Mouse (Mus musculus) frontal cortex, postnatal 25 days (tissue): ENCODE data around the gene Ssbp3.

Source experiments
- DNase-seq, 2 experiments: peaks; one replicate each; pipeline ENCODE4 v3.0.0; 2022; ENCODE audit warnings: low spot score in 2 of 2

Gene Ssbp3

GRCm38 (mm10) chr4:106985899-106986832, 75.7 kb downstream of the Ssbp3 start:
- DNase-seq, result no peak

GRCm38 (mm10) chr4:106987725-106988364, 77.3 kb downstream of the Ssbp3 start:
- peak; percentile 45 to 63 for DNase-seq

GRCm38 (mm10) chr4:106988886-106989225, 78.4 kb downstream of the Ssbp3 start:
- no peak for DNase-seq

- DNase-seq, result no peak
Measured at GRCm38 (mm10) chr4:106989226-106989983, 78.9 kb downstream of the Ssbp3 start.

GRCm38 (mm10) chr4:106993053-106993452, 82.6 kb downstream of the Ssbp3 start:
- no peak for DNase-seq

- DNase-seq, result no peak
Measured at GRCm38 (mm10) chr4:106994252-106994651, 83.8 kb downstream of the Ssbp3 start.

- DNase-seq, result no peak
Measured at GRCm38 (mm10) chr4:106995069-106995468, 84.6 kb downstream of the Ssbp3 start.

- DNase-seq, result no peak
Measured at GRCm38 (mm10) chr4:106995513-106995912, 85.0 kb downstream of the Ssbp3 start.

- peak; percentile 38 to 50 for DNase-seq
Measured at GRCm38 (mm10) chr4:106996305-106997076, 86.0 kb downstream of the Ssbp3 start.

- no peak for DNase-seq
Measured at GRCm38 (mm10) chr4:107001259-107001810, 90.8 kb downstream of the Ssbp3 start.

- no peak for DNase-seq
Measured at GRCm38 (mm10) chr4:107001916-107002488, 91.5 kb downstream of the Ssbp3 start.

GRCm38 (mm10) chr4:107002517-107003165, 92.1 kb downstream of the Ssbp3 start:
- DNase-seq, result no peak

- no peak for DNase-seq
Measured at GRCm38 (mm10) chr4:107003199-107003598, 92.7 kb downstream of the Ssbp3 start.

GRCm38 (mm10) chr4:107003786-107004185, 93.3 kb downstream of the Ssbp3 start:
- no peak for DNase-seq

- no peak for DNase-seq
Measured at GRCm38 (mm10) chr4:107004346-107004745, 93.8 kb downstream of the Ssbp3 start.

GRCm38 (mm10) chr4:107005166-107005565, 94.7 kb downstream of the Ssbp3 start:
- DNase-seq, result no peak

- no peak for DNase-seq
Measured at GRCm38 (mm10) chr4:107006229-107006628, 95.7 kb downstream of the Ssbp3 start.

- DNase-seq, result no peak
Measured at GRCm38 (mm10) chr4:107006807-107007206, 96.3 kb downstream of the Ssbp3 start.

- DNase-seq, result no peak
Measured at GRCm38 (mm10) chr4:107007359-107007758, 96.9 kb downstream of the Ssbp3 start.

- no peak for DNase-seq
Measured at GRCm38 (mm10) chr4:107008161-107008560, 97.7 kb downstream of the Ssbp3 start.
